Mouse (Mus musculus): ENCODE data around the gene Edc3. TPM values are rescaled to one million over a fixed set of nuclear protein-coding genes. Genes with fewer than 3 reads are reported as not detected.

Edc3 gene
- 42.8 and 46.6 TPM in 2 replicates for polyA plus RNA-seq (2016; fragmentation: Nextera tagmentation; extraction: Ambion mirVana)

GRCm38 (mm10) chr9:57708068-57708719, at the start of gene Edc3:
TSS of gene Edc3 (plus strand) at chr9:57708540.
- Histone ChIP-seq H3K4me1 (peaks cover 14% of the 10 kb centered on the region), H3K9me3 (replicated peaks) (no peaks in the 10 kb centered on the region), H3K27ac (replicated peaks) (peak within 1 kb of the TSS; percentile 90), H3K27me3 (ENCODE audit: low read depth, poor library complexity, severe bottlenecking) (no peaks in the 10 kb centered on the region), H3K36me3 (peaks cover 23% of the 10 kb centered on the region), H3K4me3 (peak within 1 kb of the TSS; percentile 96)
- peak; percentile 94 for DNase-seq (ENCODE audit: low spot score)
- under 1% methylated on average over 23 of the region's 23 CpGs for WGBS

GRCm38 (mm10) chr9:57658970-57659369, 49.4 kb upstream of the Edc3 start:
- WGBS = 88% methylated on average over 4 of the region's 4 CpGs
- H3K4me1 ChIP-seq = peaks cover 11% of the 10 kb centered on the region
- H3K4me3 ChIP-seq = no peak overlapping the region
- no peaks in the 10 kb centered on the region for H3K9me3 ChIP-seq (replicated peaks)
- no peak for DNase-seq (ENCODE audit: low spot score)
- peaks cover 13% of the 10 kb centered on the region for H3K27me3 ChIP-seq (ENCODE audit: low read depth, poor library complexity, severe bottlenecking)
- H3K27ac ChIP-seq (replicated peaks) = no peak overlapping the region
- H3K36me3 ChIP-seq = no peaks in the 10 kb centered on the region

GRCm38 (mm10) chr9:57659774-57660173, 48.6 kb upstream of the Edc3 start:
- Histone ChIP-seq H3K27ac (replicated peaks) (no peak overlapping the region), H3K36me3 (no peaks in the 10 kb centered on the region), H3K9me3 (replicated peaks) (no peaks in the 10 kb centered on the region), H3K4me1 (peaks cover 4% of the 10 kb centered on the region), H3K4me3 (no peak overlapping the region), H3K27me3 (ENCODE audit: low read depth, poor library complexity, severe bottlenecking) (peaks cover 5% of the 10 kb centered on the region)
- peak; percentile 58 for DNase-seq (ENCODE audit: low spot score)
- 25% methylated on average over 4 of the region's 4 CpGs for whole genome bisulfite sequencing

GRCm38 (mm10) chr9:57660501-57660900, 47.8 kb upstream of the Edc3 start:
- 88% methylated on average over 6 of the region's 6 CpGs for WGBS
- no peaks in the 10 kb centered on the region for H3K36me3 ChIP-seq

GRCm38 (mm10) chr9:57661552-57661951, 46.8 kb upstream of the Edc3 start:
- Histone ChIP-seq H3K27me3 (ENCODE audit: low read depth, poor library complexity, severe bottlenecking) (no peaks in the 10 kb centered on the region), H3K4me1 (no peaks in the 10 kb centered on the region), H3K4me3 (no peak overlapping the region), H3K27ac (replicated peaks) (no peak overlapping the region), H3K36me3 (no peaks in the 10 kb centered on the region), H3K9me3 (replicated peaks) (no peaks in the 10 kb centered on the region)
- WGBS = 80% methylated on average over 3 of the region's 3 CpGs
- DNase-seq (ENCODE audit: low spot score) = no peak

More at GRCm38 (mm10) chr9:57660501-57660900, 47.8 kb upstream of the Edc3 start:
- Histone ChIP-seq H3K4me1 (peaks cover 4% of the 10 kb centered on the region), H3K27me3 (ENCODE audit: low read depth, poor library complexity, severe bottlenecking) (no peaks in the 10 kb centered on the region), H3K27ac (replicated peaks) (no peak overlapping the region), H3K9me3 (replicated peaks) (no peaks in the 10 kb centered on the region), H3K4me3 (no peak overlapping the region)
- DNase-seq (ENCODE audit: low spot score) = no peak

DNA sequence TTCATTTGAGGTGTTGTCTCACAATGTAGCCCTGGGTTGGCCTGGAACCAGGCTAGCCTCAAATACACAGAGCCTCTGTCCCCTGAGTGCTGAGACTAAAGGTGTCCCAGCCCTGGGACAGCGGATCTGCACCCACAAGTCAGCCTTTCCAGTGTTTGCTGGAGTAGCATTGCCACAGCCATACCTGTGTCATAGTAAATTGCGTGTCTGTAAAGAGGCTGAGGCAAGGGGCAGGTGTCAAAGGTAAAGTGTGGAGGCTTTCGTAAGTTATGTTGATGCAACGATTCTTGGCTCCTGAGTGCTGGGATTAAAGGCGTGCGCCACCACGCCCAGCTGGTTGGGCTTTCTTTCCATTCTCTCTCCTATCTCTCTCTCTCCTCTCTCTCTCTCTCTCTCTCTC, 43.7 kb upstream of the Edc3 start:
- Histone ChIP-seq H3K4me1 (no peaks in the 10 kb centered on the region), H3K4me3 (no peak overlapping the region), H3K9me3 (replicated peaks) (no peaks in the 10 kb centered on the region), H3K36me3 (no peaks in the 10 kb centered on the region), H3K27ac (replicated peaks) (no peak overlapping the region), H3K27me3 (ENCODE audit: low read depth, poor library complexity, severe bottlenecking) (no peaks in the 10 kb centered on the region)
- WGBS = 76% methylated on average over 7 of the region's 7 CpGs
- no peak for DNase-seq (ENCODE audit: low spot score)

DNA sequence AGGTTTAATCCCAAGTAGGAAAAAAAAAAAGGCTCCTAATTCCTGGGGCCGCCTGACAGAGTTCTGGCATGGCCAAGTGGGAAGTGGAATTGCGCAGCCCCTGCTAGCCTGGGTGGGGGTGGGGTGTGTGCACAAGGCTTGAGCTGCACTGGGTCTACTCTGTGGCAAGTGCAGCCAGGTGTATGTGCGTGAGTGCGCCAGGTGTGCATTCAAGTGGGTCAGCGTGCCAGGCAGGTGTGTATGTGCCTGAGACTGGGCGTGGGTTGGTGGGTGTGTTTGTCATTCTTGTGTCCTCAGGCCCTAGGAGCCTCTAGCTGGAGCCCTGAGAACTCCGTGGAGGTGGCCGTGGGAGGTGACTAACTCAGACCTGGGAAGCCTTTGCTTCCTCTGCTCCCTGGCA, 41.8 kb upstream of the Edc3 start:
- Histone ChIP-seq H3K36me3 (no peaks in the 10 kb centered on the region), H3K27ac (replicated peaks) (no peak overlapping the region), H3K27me3 (ENCODE audit: low read depth, poor library complexity, severe bottlenecking) (no peaks in the 10 kb centered on the region), H3K9me3 (replicated peaks) (no peaks in the 10 kb centered on the region), H3K4me3 (no peak overlapping the region), H3K4me1 (no peaks in the 10 kb centered on the region)
- WGBS = 88% methylated on average over 8 of the region's 8 CpGs
- DNase-seq (ENCODE audit: low spot score) = no peak

DNA sequence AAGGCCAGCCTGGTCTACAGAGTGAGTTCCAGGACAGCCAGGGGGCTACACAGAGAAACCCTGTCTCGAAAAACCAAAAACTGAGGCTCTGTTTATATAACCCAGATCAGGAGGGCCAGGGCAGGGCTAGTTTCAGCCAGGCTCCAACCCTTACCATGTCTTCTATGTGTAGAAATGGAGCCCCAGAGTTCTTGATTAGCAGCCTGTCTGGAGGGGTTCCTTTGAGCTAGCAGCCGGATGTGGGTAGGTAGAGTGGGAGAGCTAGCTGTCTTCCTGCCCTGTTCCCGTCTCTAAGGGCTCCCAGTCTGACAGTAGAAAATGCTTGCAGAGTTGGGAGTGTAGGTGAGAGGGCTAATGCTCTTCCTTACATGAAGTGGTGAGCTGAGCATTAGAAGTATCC, 41.2 kb upstream of the Edc3 start:
- DNase-seq (ENCODE audit: low spot score) = no peak
- 83% methylated on average over 3 of the region's 3 CpGs for WGBS
- Histone ChIP-seq H3K4me1 (no peaks in the 10 kb centered on the region), H3K9me3 (replicated peaks) (no peaks in the 10 kb centered on the region), H3K27me3 (ENCODE audit: low read depth, poor library complexity, severe bottlenecking) (no peaks in the 10 kb centered on the region), H3K27ac (replicated peaks) (no peak overlapping the region), H3K4me3 (no peak overlapping the region), H3K36me3 (no peaks in the 10 kb centered on the region)

DNA sequence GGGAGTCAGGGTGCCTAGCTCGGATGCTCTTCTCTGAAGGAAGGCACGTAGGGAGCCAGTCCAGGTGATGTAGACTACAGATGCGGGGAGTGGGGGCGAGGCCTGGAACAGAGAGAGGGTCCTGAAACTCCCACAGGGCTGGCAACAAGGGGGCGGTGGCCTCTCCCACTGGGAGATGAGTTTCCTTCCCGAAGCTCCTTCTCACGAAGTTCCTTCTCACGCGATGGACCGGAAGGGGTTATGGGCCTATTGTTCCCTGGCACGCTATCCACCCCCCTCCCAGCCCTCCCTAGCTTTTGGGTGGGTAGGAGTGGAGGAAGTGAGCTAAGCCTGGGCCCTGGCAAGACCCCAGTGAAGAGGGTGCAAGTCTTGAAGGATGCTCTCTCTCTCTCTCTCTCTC, 40.5 kb upstream of the Edc3 start:
- WGBS = 63% methylated on average over 11 of the region's 11 CpGs
- Histone ChIP-seq H3K4me1 (no peaks in the 10 kb centered on the region), H3K36me3 (no peaks in the 10 kb centered on the region), H3K4me3 (no peak overlapping the region), H3K27ac (replicated peaks) (no peak overlapping the region), H3K27me3 (ENCODE audit: low read depth, poor library complexity, severe bottlenecking) (no peaks in the 10 kb centered on the region), H3K9me3 (replicated peaks) (no peaks in the 10 kb centered on the region)
- DNase-seq (ENCODE audit: low spot score) = no peak

- DNase-seq (ENCODE audit: low spot score) = no peak
- H3K27ac ChIP-seq (replicated peaks) = no peak overlapping the region
- WGBS = 64% methylated on average over 1 of the region's 1 CpGs
- H3K4me1 ChIP-seq = no peaks in the 10 kb centered on the region
- no peak overlapping the region for H3K4me3 ChIP-seq
- H3K9me3 ChIP-seq (replicated peaks) = no peaks in the 10 kb centered on the region
- H3K36me3 ChIP-seq = no peaks in the 10 kb centered on the region
- H3K27me3 ChIP-seq (ENCODE audit: low read depth, poor library complexity, severe bottlenecking) = no peaks in the 10 kb centered on the region
These were observed 40.1 kb upstream of the Edc3 start for GRCm38 (mm10) chr9:57668277-57668676.

DNA sequence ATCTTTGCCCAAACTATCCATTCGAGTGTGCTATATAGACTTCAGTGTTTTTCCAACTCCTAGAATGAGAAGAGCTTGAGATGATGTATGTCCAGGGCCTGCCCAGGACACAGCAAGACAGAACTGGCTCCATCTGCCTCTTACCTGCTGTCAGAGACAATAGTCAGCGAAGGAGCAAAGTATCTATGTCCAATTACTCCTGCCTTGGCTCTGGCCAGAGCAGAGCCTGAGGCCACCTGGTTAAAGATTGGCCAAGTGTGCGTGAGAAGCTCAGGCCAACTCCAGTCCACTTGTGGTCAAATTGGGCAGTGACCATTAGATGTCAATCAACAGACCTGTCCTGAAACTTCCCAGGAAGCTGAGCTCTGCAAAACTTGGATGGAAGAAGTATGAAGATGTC, 38.8 kb upstream of the Edc3 start:
- DNase-seq (ENCODE audit: low spot score) = no peak
- Histone ChIP-seq H3K27ac (replicated peaks) (no peak overlapping the region), H3K27me3 (ENCODE audit: low read depth, poor library complexity, severe bottlenecking) (no peaks in the 10 kb centered on the region), H3K4me3 (no peak overlapping the region), H3K9me3 (replicated peaks) (no peaks in the 10 kb centered on the region), H3K4me1 (no peaks in the 10 kb centered on the region), H3K36me3 (no peaks in the 10 kb centered on the region)
- WGBS = 80% methylated on average over 3 of the region's 3 CpGs

- H3K4me1 ChIP-seq = no peaks in the 10 kb centered on the region
- no peaks in the 10 kb centered on the region for H3K36me3 ChIP-seq
- DNase-seq (ENCODE audit: low spot score) = no peak
- 92% methylated on average over 4 of the region's 4 CpGs for WGBS
- no peak overlapping the region for H3K27ac ChIP-seq (replicated peaks)
- H3K4me3 ChIP-seq = no peak overlapping the region
- no peaks in the 10 kb centered on the region for H3K27me3 ChIP-seq (ENCODE audit: low read depth, poor library complexity, severe bottlenecking)
- H3K9me3 ChIP-seq (replicated peaks) = no peaks in the 10 kb centered on the region
These were observed 37.3 kb upstream of the Edc3 start for GRCm38 (mm10) chr9:57671037-57671436.

- DNase-seq (ENCODE audit: low spot score) = no peak
- H3K9me3 ChIP-seq (replicated peaks) = no peaks in the 10 kb centered on the region
- H3K27me3 ChIP-seq (ENCODE audit: low read depth, poor library complexity, severe bottlenecking) = no peaks in the 10 kb centered on the region
- no peak overlapping the region for H3K27ac ChIP-seq (replicated peaks)
- no peaks in the 10 kb centered on the region for H3K36me3 ChIP-seq
- H3K4me1 ChIP-seq = no peaks in the 10 kb centered on the region
- H3K4me3 ChIP-seq = no peak overlapping the region
- 87% methylated on average over 5 of the region's 5 CpGs for WGBS
These were observed 36.8 kb upstream of the Edc3 start for GRCm38 (mm10) chr9:57671500-57671899.

- WGBS = 88% methylated on average over 10 of the region's 10 CpGs
- DNase-seq (ENCODE audit: low spot score) = no peak
- Histone ChIP-seq H3K27ac (replicated peaks) (no peak overlapping the region), H3K36me3 (no peaks in the 10 kb centered on the region), H3K27me3 (ENCODE audit: low read depth, poor library complexity, severe bottlenecking) (no peaks in the 10 kb centered on the region), H3K9me3 (replicated peaks) (no peaks in the 10 kb centered on the region), H3K4me3 (no peak overlapping the region), H3K4me1 (no peaks in the 10 kb centered on the region)
These were observed 26.9 kb upstream of the Edc3 start for GRCm38 (mm10) chr9:57681411-57681810.
